Mouse (Mus musculus) liver, postnatal 0 days (tissue): Measurements from ENCODE around the gene Tnk2.

ENCODE experiments used
- CTCF ChIP-seq: sonication (generic); IDR thresholded peaks from 2 replicates; pipeline ENCODE4 v1.5.1; 2016; ENCODE audit warnings: antibody characterized with exemption, low read depth
- EP300 ChIP-seq: IDR thresholded peaks from 2 replicates; pipeline ENCODE4 v1.6.1; 2016; ENCODE audit warnings: antibody characterized with exemption, low read depth, mild to moderate bottlenecking

- TF ChIP-seq CTCF, result no peak
- no peak for TF ChIP-seq EP300
These were observed 49.8 kb upstream of the Tnk2 start for GRCm38 (mm10) chr16:32593916-32594315.
